Mouse (Mus musculus) hindbrain, embryonic 13.5 days (tissue): ENCODE data around the gene Stpg2. TPM values are rescaled to one million over a fixed set of nuclear protein-coding genes. Genes with fewer than 3 reads are reported as not detected.

Experiments
- ATAC-seq: fragments of 200-750 bp; cut with Nextera tagmentation; 2 replicates; pipeline ENCODE4 v1.8.0; 2017; ENCODE audit warnings: moderate TSS enrichment; ENCODE audit not compliant: low FRiP score
- H3K27ac ChIP-seq: fragments of 300-500 bp; sonication (generic); 2 replicates; pipeline ENCODE4 v1.5.1; 2015; ENCODE audit warnings: inconsistent platforms, mild to moderate bottlenecking, moderate library complexity
- H3K27me3 ChIP-seq: fragments of 300-500 bp; sonication (generic); 2 replicates; pipeline ENCODE4 v1.6.1; 2015; ENCODE audit warnings: mild to moderate bottlenecking, inconsistent platforms
- H3K36me3 ChIP-seq: fragments of 300-500 bp; sonication (generic); 2 replicates; pipeline ENCODE4 v1.6.1; 2015; ENCODE audit warnings: mild to moderate bottlenecking, inconsistent platforms
- H3K4me1 ChIP-seq: fragments of 300-500 bp; sonication (generic); replicated peaks from 2 replicates; pipeline ENCODE4 v1.6.1; 2015; ENCODE audit warnings: inconsistent platforms
- H3K4me2 ChIP-seq: fragments of 300-500 bp; sonication (generic); 2 replicates; pipeline ENCODE4 v1.6.1; 2015; ENCODE audit warnings: inconsistent platforms, mild to moderate bottlenecking, moderate library complexity
- H3K4me3 ChIP-seq: fragments of 300-500 bp; sonication (generic); 2 replicates; pipeline ENCODE4 v1.5.1; 2015; ENCODE audit warnings: mild to moderate bottlenecking, inconsistent platforms
- H3K9ac ChIP-seq: fragments of 300-500 bp; sonication (generic); 2 replicates; pipeline ENCODE4 v1.6.1; 2015; ENCODE audit warnings: mild to moderate bottlenecking, inconsistent platforms
- H3K9me3 ChIP-seq: fragments of 300-500 bp; sonication (generic); 2 replicates; pipeline ENCODE4 v1.6.1; 2016; ENCODE audit warnings: inconsistent platforms
- WGBS: fragments of 180-500 bp; shearing (Covaris S2); methylation state at CpG from one replicate; pipeline ENCODE4 v1.1.7; 2015; 5-methylcytosine and 5-hydroxymethylcytosine counted together
- polyA plus RNA-seq: library from polyadenylated mRNA; unstranded; fragments of >200 nt; fragmentation: Nextera tagmentation; extraction: Ambion mirVana; gene quantifications from 2 replicates; pipeline ENCODE4 v1.2.1, GENCODE M21; 2015

The Stpg2 gene
- 0.13 TPM in 1 of 2 replicates, not detected in the other for polyA plus RNA-seq

DNA sequence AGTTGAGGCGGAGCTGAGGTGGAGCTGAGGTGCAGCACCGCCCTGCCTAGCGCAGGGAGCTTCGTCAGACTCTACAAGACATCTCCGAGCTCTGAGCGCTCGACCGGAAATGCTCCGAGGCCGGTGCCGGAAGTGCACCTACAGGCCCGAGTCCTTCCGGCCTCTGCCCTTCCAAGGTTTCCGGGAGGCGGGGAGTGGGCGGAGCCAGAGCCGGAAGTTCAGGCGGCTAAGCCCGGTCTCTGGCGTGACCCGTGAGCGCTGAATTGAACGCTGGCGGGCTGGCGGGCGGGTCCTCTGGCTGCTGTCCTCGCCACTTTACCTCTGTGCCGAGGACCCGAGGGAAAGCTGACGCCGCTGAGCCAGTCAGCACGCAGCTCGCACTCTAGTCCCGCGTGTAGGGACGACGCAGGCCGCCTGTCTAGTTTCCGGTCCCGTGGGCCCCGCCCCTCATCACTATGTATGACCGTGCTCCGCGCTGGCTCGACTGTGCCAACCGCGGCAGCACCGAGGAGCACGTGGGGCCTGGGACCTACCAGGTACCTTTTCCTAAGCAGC, at the start of gene Stpg2:
TSS of gene Stpg2 (plus strand) at position 251 of the 555 bp plus-strand sequence.
- peak within 1 kb of the TSS; percentile 74 for H3K4me2 ChIP-seq
- ATAC-seq: peak; percentile 100
- no peaks in the 10 kb centered on the region for H3K9me3 ChIP-seq
- under 1% methylated on average over 49 of the region's 49 CpGs for WGBS
- peak within 1 kb of the TSS; percentile 65 for H3K4me3 ChIP-seq
- H3K9ac ChIP-seq: peak within 1 kb of the TSS; percentile 81
- H3K36me3 ChIP-seq: no peaks in the 10 kb centered on the region
- 0 out of 2 replicates have a peak, but pooled peaks cover 8% of the 10 kb centered on the region for H3K4me1 ChIP-seq
- H3K27ac ChIP-seq: peak within 1 kb of the TSS; percentile 98
- peaks cover 40% of the 10 kb centered on the region for H3K27me3 ChIP-seq

DNA sequence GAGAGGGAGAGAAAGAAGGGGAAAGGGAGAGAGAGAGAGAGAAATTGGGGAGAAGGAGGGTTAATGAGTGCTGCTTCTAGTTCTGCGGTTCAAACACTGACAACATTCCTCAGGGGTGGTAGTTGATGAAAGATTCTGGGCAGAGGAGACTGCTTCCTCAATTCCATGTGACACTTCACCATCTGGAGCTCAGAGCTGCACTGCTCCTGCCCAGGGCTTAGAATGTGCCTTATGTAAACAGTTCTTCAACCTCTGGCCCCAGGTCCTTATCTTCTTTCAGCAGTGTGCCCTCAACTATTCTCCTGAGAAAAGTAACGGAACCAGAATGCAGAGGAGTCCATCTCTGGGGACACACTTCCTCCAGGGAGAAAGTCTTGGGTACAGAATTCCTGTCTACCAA, 43.3 kb upstream of the Stpg2 start:
- no peaks in the 10 kb centered on the region for H3K4me1 ChIP-seq
- 69% methylated on average over 2 of the region's 2 CpGs for WGBS
- no peak overlapping the region for H3K9ac ChIP-seq
- no peak overlapping the region for H3K27ac ChIP-seq
- H3K36me3 ChIP-seq: no peaks in the 10 kb centered on the region
- no peaks in the 10 kb centered on the region for H3K27me3 ChIP-seq
- no peak for ATAC-seq
- H3K4me3 ChIP-seq: no peak overlapping the region
- H3K4me2 ChIP-seq: no peak overlapping the region
- no peaks in the 10 kb centered on the region for H3K9me3 ChIP-seq

- 90% methylated on average over 4 of the region's 4 CpGs for WGBS
- no peaks in the 10 kb centered on the region for H3K36me3 ChIP-seq
- H3K4me3 ChIP-seq: no peak overlapping the region
- H3K4me1 ChIP-seq: no peaks in the 10 kb centered on the region
- H3K4me2 ChIP-seq: no peak overlapping the region
- H3K9me3 ChIP-seq: no peaks in the 10 kb centered on the region
- H3K9ac ChIP-seq: no peak overlapping the region
- H3K27ac ChIP-seq: no peak overlapping the region
- ATAC-seq: no peak
- H3K27me3 ChIP-seq: no peaks in the 10 kb centered on the region
These were observed 42.8 kb upstream of the Stpg2 start for GRCm38 (mm10) chr3:139162658-139163057.

GRCm38 (mm10) chr3:139168510-139169269, 36.8 kb upstream of the Stpg2 start:
- Histone ChIP-seq H3K36me3 (no peaks in the 10 kb centered on the region), H3K9ac (no peak overlapping the region), H3K27ac (0 out of 2 replicates have a peak overlapping the region, but pooled peaks have one; percentile 44), H3K9me3 (no peaks in the 10 kb centered on the region), H3K4me2 (no peak overlapping the region), H3K4me3 (no peak overlapping the region), H3K27me3 (no peaks in the 10 kb centered on the region), H3K4me1 (no peaks in the 10 kb centered on the region)
- WGBS: 42% methylated on average over 4 of the region's 4 CpGs
- ATAC-seq: no peak

GRCm38 (mm10) chr3:139169740-139170139, 35.8 kb upstream of the Stpg2 start:
- no peaks in the 10 kb centered on the region for H3K9me3 ChIP-seq
- no peaks in the 10 kb centered on the region for H3K4me1 ChIP-seq
- H3K27me3 ChIP-seq: no peaks in the 10 kb centered on the region
- H3K9ac ChIP-seq: no peak overlapping the region
- H3K4me3 ChIP-seq: no peak overlapping the region
- H3K36me3 ChIP-seq: no peaks in the 10 kb centered on the region
- H3K27ac ChIP-seq: 0 out of 2 replicates have a peak overlapping the region, but pooled peaks have one; percentile 8
- H3K4me2 ChIP-seq: no peak overlapping the region
- ATAC-seq: no peak
- WGBS: 53% methylated on average over 1 of the region's 1 CpGs

DNA sequence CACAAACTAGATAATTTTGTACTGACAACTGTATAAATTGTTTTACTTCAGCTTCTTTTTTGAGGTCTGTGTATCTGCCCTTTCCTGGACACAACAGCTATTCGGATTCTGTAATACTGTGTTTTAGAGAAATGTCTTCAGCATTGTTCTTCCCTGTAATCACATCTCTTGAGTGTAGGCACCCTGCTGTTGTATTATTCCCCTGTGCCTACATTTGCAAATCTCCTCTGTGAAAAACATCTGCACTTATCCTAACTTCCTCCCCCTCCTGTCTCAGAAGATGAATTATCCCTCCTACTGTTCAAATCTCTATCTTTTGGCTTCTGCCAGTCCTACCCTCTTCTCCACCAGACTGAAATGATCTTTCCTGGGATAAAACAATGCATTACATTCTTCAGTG, 28.6 kb upstream of the Stpg2 start:
- WGBS: 10% methylated on average over 1 of the region's 1 CpGs
- no peak for ATAC-seq
- no peaks in the 10 kb centered on the region for H3K4me1 ChIP-seq

DNA sequence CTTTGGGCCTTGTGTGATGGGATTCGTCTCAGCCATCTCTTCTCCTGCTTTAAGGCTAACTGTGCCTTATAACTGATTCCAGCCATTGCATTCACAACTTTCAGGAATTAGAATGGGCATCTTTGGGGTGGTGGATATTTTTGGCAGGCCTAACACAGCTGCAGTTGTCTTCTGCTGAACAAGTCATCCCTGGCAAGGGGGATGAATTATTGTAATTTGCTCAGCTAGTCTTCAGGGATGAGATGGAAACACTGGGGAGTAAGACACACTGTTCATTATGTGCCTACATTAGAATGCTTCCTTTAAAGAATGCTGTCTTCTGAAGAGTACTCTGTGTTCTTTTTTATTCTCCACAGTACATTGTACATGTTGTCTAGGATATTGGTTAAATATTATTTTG, 14.0 kb upstream of the Stpg2 start:
- Histone ChIP-seq H3K4me2 (no peak overlapping the region), H3K9ac (no peak overlapping the region)
- no peak for ATAC-seq

More for the DNA sequence above, 28.6 kb upstream of the Stpg2 start:
- no peak overlapping the region for H3K9ac ChIP-seq
- no peaks in the 10 kb centered on the region for H3K27me3 ChIP-seq
- H3K36me3 ChIP-seq: no peaks in the 10 kb centered on the region
- no peak overlapping the region for H3K4me3 ChIP-seq
- no peak overlapping the region for H3K27ac ChIP-seq
- no peaks in the 10 kb centered on the region for H3K9me3 ChIP-seq
- H3K4me2 ChIP-seq: no peak overlapping the region

GRCm38 (mm10) chr3:139193917-139194316, 11.6 kb upstream of the Stpg2 start:
- Histone ChIP-seq H3K27me3 (no peaks in the 10 kb centered on the region), H3K4me1 (no peaks in the 10 kb centered on the region), H3K27ac (no peak overlapping the region), H3K36me3 (no peaks in the 10 kb centered on the region), H3K9ac (no peak overlapping the region), H3K9me3 (no peaks in the 10 kb centered on the region), H3K4me2 (no peak overlapping the region), H3K4me3 (no peak overlapping the region)
- no peak for ATAC-seq

More for the DNA sequence above, 14.0 kb upstream of the Stpg2 start:
- no peak overlapping the region for H3K27ac ChIP-seq
- H3K4me1 ChIP-seq: no peaks in the 10 kb centered on the region
- WGBS: 56% methylated on average over 1 of the region's 1 CpGs
- H3K27me3 ChIP-seq: no peaks in the 10 kb centered on the region
- H3K4me3 ChIP-seq: no peak overlapping the region
- no peaks in the 10 kb centered on the region for H3K36me3 ChIP-seq
- H3K9me3 ChIP-seq: no peaks in the 10 kb centered on the region

DNA sequence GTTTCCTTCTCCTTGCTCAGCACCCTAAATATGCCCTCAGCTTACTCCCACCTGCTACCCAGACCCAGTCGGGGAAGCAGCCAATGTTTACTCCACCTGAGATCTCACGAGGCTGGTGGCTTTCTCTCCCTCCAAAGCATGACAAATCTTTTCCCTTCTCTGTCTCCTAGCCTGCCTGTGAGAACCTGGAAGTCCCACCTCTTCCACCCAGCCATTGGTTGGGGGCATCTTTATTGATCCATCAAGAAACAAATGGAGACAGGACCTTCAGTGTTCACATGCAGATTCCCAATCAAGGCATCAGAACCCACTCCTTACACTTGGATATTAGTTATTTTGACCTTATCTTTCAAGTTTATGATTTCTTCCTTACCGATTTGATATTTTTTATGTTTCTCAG, 7.1 kb upstream of the Stpg2 start:
- Histone ChIP-seq H3K9ac (no peak overlapping the region), H3K4me3 (no peak overlapping the region), H3K27ac (no peak overlapping the region), H3K27me3 (peaks cover 25% of the 10 kb centered on the region), H3K4me2 (no peak overlapping the region), H3K4me1 (no peaks in the 10 kb centered on the region), H3K9me3 (no peaks in the 10 kb centered on the region), H3K36me3 (no peaks in the 10 kb centered on the region)
- 66% methylated on average over 3 of the region's 3 CpGs for WGBS
- no peak for ATAC-seq

- Histone ChIP-seq H3K4me2 (no peak overlapping the region), H3K4me1 (0 out of 2 replicates have a peak, but pooled peaks cover 4% of the 10 kb centered on the region), H3K9me3 (no peaks in the 10 kb centered on the region), H3K27ac (no peak overlapping the region), H3K4me3 (no peak overlapping the region), H3K36me3 (no peaks in the 10 kb centered on the region), H3K27me3 (peaks cover 32% of the 10 kb centered on the region), H3K9ac (no peak overlapping the region)
- ATAC-seq: no peak
- 77% methylated on average over 3 of the region's 3 CpGs for WGBS
These were observed 5.2 kb upstream of the Stpg2 start for GRCm38 (mm10) chr3:139200324-139200723.

GRCm38 (mm10) chr3:139216945-139217344, 11.5 kb downstream of the Stpg2 start:
- WGBS: 66% methylated on average over 9 of the region's 9 CpGs
- Histone ChIP-seq H3K4me3 (no peak overlapping the region), H3K27ac (no peak overlapping the region), H3K9ac (no peak overlapping the region), H3K4me1 (no peaks in the 10 kb centered on the region), H3K9me3 (no peaks in the 10 kb centered on the region), H3K36me3 (no peaks in the 10 kb centered on the region), H3K27me3 (no peaks in the 10 kb centered on the region), H3K4me2 (no peak overlapping the region)
- ATAC-seq: no peak

DNA sequence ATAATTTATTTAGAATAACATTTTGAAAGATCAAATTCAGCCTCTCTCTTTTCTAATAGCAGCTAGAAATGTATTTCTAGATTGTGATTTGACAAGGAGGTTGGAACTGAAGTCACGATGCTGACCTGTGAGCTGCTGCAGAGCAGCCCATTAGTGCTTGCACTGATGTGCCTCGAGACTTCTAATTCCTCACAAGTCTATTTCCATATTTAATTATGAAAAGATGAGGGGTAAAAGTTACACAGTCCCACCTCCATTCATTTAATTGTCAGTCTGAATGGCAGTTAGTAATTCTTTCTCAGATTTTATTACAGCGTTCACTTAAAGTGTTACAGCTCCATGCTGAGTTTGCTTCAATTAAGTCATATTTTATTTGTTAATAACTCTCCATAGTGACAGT, 19.6 kb downstream of the Stpg2 start:
- Histone ChIP-seq H3K9ac (no peak overlapping the region), H3K4me1 (no peaks in the 10 kb centered on the region), H3K4me3 (no peak overlapping the region), H3K4me2 (no peak overlapping the region), H3K27me3 (no peaks in the 10 kb centered on the region), H3K36me3 (no peaks in the 10 kb centered on the region), H3K9me3 (no peaks in the 10 kb centered on the region), H3K27ac (no peak overlapping the region)
- 50% methylated on average over 3 of the region's 3 CpGs for WGBS
- peak; percentile 81; the same call in 1 of the 2 replicates for ATAC-seq

- no peak for ATAC-seq
- Histone ChIP-seq H3K4me2 (no peak overlapping the region), H3K4me1 (no peaks in the 10 kb centered on the region), H3K27me3 (no peaks in the 10 kb centered on the region), H3K4me3 (no peak overlapping the region), H3K27ac (no peak overlapping the region), H3K36me3 (no peaks in the 10 kb centered on the region), H3K9me3 (no peaks in the 10 kb centered on the region), H3K9ac (no peak overlapping the region)
- WGBS: 68% methylated on average over 4 of the region's 4 CpGs
These were observed 21.3 kb downstream of the Stpg2 start for GRCm38 (mm10) chr3:139226811-139227210.
